Mouse (Mus musculus) erythroblast, embryonic 14.5 days (primary cell): ENCODE data around the gene Capn7.

Experiments
- GATA1 ChIP-seq: IDR thresholded peaks from 2 replicates; pipeline ENCODE4 v1.6.1; 2012; ENCODE audit warnings: low read length, inconsistent platforms, mixed read lengths
- TAL1 ChIP-seq: IDR thresholded peaks from 3 replicates; pipeline ENCODE4 v1.6.1; 2012; ENCODE audit warnings: low read length, inconsistent platforms, mixed read lengths

GRCm38 (mm10) chr14:31389421-31390147 lies 53.1 kb downstream of the Capn7 start:
- TF ChIP-seq TAL1 (no peak), GATA1 (no peak)
